Mouse (Mus musculus) forebrain, embryonic 16.5 days (tissue): Measurements from ENCODE around the gene Lrig2. TPM values are rescaled to one million over a fixed set of nuclear protein-coding genes. Genes with fewer than 3 reads are reported as not detected.

Experiments used
- ATAC-seq: fragments of 200-750 bp; cut with Nextera tagmentation; 2 replicates; pipeline ENCODE4 v1.8.0; 2017; ENCODE audit warnings: mild to moderate bottlenecking, moderate library complexity
- H3K27ac ChIP-seq: fragments of 300-500 bp; sonication (generic); 2 replicates; pipeline ENCODE4 v1.5.1; 2014; ENCODE audit warnings: low read length, control low read depth
- H3K27me3 ChIP-seq: fragments of 300-500 bp; sonication (generic); replicated peaks from 2 replicates; pipeline ENCODE4 v1.6.1; 2014; ENCODE audit warnings: low read length; ENCODE audit not compliant: control insufficient read depth, insufficient read depth
- H3K36me3 ChIP-seq: fragments of 300-500 bp; sonication (generic); 2 replicates; pipeline ENCODE4 v1.6.1; 2014; ENCODE audit not compliant: control insufficient read depth, insufficient read depth
- H3K4me1 ChIP-seq: fragments of 300-500 bp; sonication (generic); replicated peaks from 2 replicates; pipeline ENCODE4 v1.6.1; 2014; ENCODE audit warnings: low read length; ENCODE audit not compliant: control insufficient read depth, insufficient read depth
- H3K4me2 ChIP-seq: fragments of 300-500 bp; sonication (generic); 2 replicates; pipeline ENCODE4 v1.6.1; 2014; ENCODE audit warnings: mild to moderate bottlenecking, low read length, control low read depth
- H3K4me3 ChIP-seq: fragments of 300-500 bp; sonication (generic); replicated peaks from 2 replicates; pipeline ENCODE4 v1.5.1; 2014; ENCODE audit warnings: mild to moderate bottlenecking, low read length, control low read depth
- H3K9ac ChIP-seq: fragments of 300-500 bp; sonication (generic); replicated peaks from 2 replicates; pipeline ENCODE4 v1.6.1; 2014; ENCODE audit warnings: low read depth, low read length, control low read depth
- H3K9me3 ChIP-seq: fragments of 300-500 bp; sonication (generic); 2 replicates; pipeline ENCODE4 v1.6.1; 2016; ENCODE audit warnings: low read length; ENCODE audit not compliant: control insufficient read depth
- WGBS: fragments of 180-500 bp; shearing (Covaris S2); extraction: QIAGEN DNeasy Blood & Tissue Kit; methylation state at CpG from one replicate; pipeline ENCODE4 v1.1.7; 2014; 5-methylcytosine and 5-hydroxymethylcytosine counted together
- polyA plus RNA-seq: library from polyadenylated mRNA; unstranded; fragments of >200 nt; fragmentation: Nextera tagmentation; extraction: Ambion mirVana; gene quantifications from 2 replicates; pipeline ENCODE4 v1.2.1, GENCODE M21; 2015

The Lrig2 gene
- polyA plus RNA-seq, 1 experiment from 2014 or later: 34.0 TPM

GRCm38 (mm10) chr3:104517161-104517560 lies 5.4 kb upstream of the Lrig2 start:
- H3K36me3 ChIP-seq: no peaks in the 10 kb centered on the region
- H3K9me3 ChIP-seq: no peaks in the 10 kb centered on the region
- no peak overlapping the region for H3K4me2 ChIP-seq
- H3K9ac ChIP-seq: no peak overlapping the region
- no peak overlapping the region for H3K4me3 ChIP-seq
- no peak for ATAC-seq
- no peaks in the 10 kb centered on the region for H3K27me3 ChIP-seq
- WGBS: 90% methylated on average over 5 of the region's 5 CpGs
- H3K4me1 ChIP-seq: peaks cover 3% of the 10 kb centered on the region; the same call in 1 of the 2 replicates
- H3K27ac ChIP-seq: no peak overlapping the region

- H3K4me3 ChIP-seq: no peak overlapping the region
- ATAC-seq: no peak
- no peaks in the 10 kb centered on the region for H3K9me3 ChIP-seq
- no peak overlapping the region for H3K9ac ChIP-seq
- H3K4me1 ChIP-seq: peaks cover 6% of the 10 kb centered on the region
- H3K27ac ChIP-seq: no peak overlapping the region
- no peak overlapping the region for H3K4me2 ChIP-seq
- no peaks in the 10 kb centered on the region for H3K27me3 ChIP-seq
- H3K36me3 ChIP-seq: no peaks in the 10 kb centered on the region
- 91% methylated on average over 2 of the region's 2 CpGs for WGBS
These were observed 2.8 kb upstream of the Lrig2 start for GRCm38 (mm10) chr3:104514510-104514909.

- no peak for ATAC-seq
- WGBS: 24% methylated on average over 5 of the region's 5 CpGs
- no peaks in the 10 kb centered on the region for H3K27me3 ChIP-seq
These were observed 668 bp upstream of the Lrig2 start for GRCm38 (mm10) chr3:104512424-104512748.

GRCm38 (mm10) chr3:104510771-104511429 lies 818 bp downstream of the Lrig2 start:
- H3K27ac ChIP-seq: peak overlapping the region; percentile 99
- H3K36me3 ChIP-seq: no peaks in the 10 kb centered on the region
- WGBS: under 1% methylated on average over 14 of the region's 14 CpGs
- peak overlapping the region; percentile 99 for H3K4me3 ChIP-seq
- H3K9ac ChIP-seq: peak overlapping the region; percentile 88
- H3K27me3 ChIP-seq: no peaks in the 10 kb centered on the region
- H3K4me2 ChIP-seq: peak overlapping the region; percentile 73
- H3K4me1 ChIP-seq: peaks cover 19% of the 10 kb centered on the region
- peak; percentile 15 for ATAC-seq
- no peaks in the 10 kb centered on the region for H3K9me3 ChIP-seq

More at GRCm38 (mm10) chr3:104512424-104512748, 668 bp upstream of the Lrig2 start:
- H3K4me1 ChIP-seq: peaks cover 19% of the 10 kb centered on the region
- peak overlapping the region; percentile 92 for H3K27ac ChIP-seq
- H3K36me3 ChIP-seq: no peaks in the 10 kb centered on the region
- H3K4me2 ChIP-seq: peak overlapping the region; percentile 85
- peak overlapping the region; percentile 99 for H3K4me3 ChIP-seq
- peak overlapping the region; percentile 74 for H3K9ac ChIP-seq
- H3K9me3 ChIP-seq: no peaks in the 10 kb centered on the region

- H3K9me3 ChIP-seq: no peaks in the 10 kb centered on the region
- WGBS: 89% methylated on average over 2 of the region's 2 CpGs
- H3K4me2 ChIP-seq: no peak overlapping the region
- no peaks in the 10 kb centered on the region for H3K36me3 ChIP-seq
- H3K4me1 ChIP-seq: no peaks in the 10 kb centered on the region
- no peak overlapping the region for H3K9ac ChIP-seq
- no peak overlapping the region for H3K27ac ChIP-seq
- no peaks in the 10 kb centered on the region for H3K27me3 ChIP-seq
- no peak overlapping the region for H3K4me3 ChIP-seq
- ATAC-seq: no peak
These were observed 10.1 kb downstream of the Lrig2 start for GRCm38 (mm10) chr3:104501648-104502047.

- Histone ChIP-seq H3K36me3 (peaks cover 3% of the 10 kb centered on the region; the same call in 1 of the 2 replicates), H3K27ac (no peak overlapping the region), H3K27me3 (no peaks in the 10 kb centered on the region), H3K9ac (no peak overlapping the region), H3K4me1 (no peaks in the 10 kb centered on the region), H3K4me2 (no peak overlapping the region), H3K9me3 (no peaks in the 10 kb centered on the region), H3K4me3 (no peak overlapping the region)
- no peak for ATAC-seq
- WGBS: 80% methylated on average over 2 of the region's 2 CpGs
These were observed 10.8 kb downstream of the Lrig2 start for GRCm38 (mm10) chr3:104500881-104501280.

- H3K4me3 ChIP-seq: no peak overlapping the region
These were observed 15.5 kb downstream of the Lrig2 start for GRCm38 (mm10) chr3:104496176-104496575.

GRCm38 (mm10) chr3:104480946-104481719 lies 30.6 kb downstream of the Lrig2 start:
- Histone ChIP-seq H3K9me3 (no peaks in the 10 kb centered on the region), H3K4me3 (no peak overlapping the region), H3K27me3 (no peaks in the 10 kb centered on the region), H3K36me3 (peaks cover 12% of the 10 kb centered on the region), H3K27ac (no peak overlapping the region), H3K4me1 (no peaks in the 10 kb centered on the region), H3K4me2 (no peak overlapping the region), H3K9ac (no peak overlapping the region)
- WGBS: 64% methylated on average over 1 of the region's 1 CpGs
- ATAC-seq: peak; percentile 28; the same call in 1 of the 2 replicates

More at GRCm38 (mm10) chr3:104496176-104496575, 15.5 kb downstream of the Lrig2 start:
- Histone ChIP-seq H3K36me3 (peaks cover 20% of the 10 kb centered on the region), H3K27ac (no peak overlapping the region), H3K27me3 (no peaks in the 10 kb centered on the region), H3K9ac (no peak overlapping the region), H3K4me1 (no peaks in the 10 kb centered on the region), H3K4me2 (no peak overlapping the region), H3K9me3 (no peaks in the 10 kb centered on the region)
- no peak for ATAC-seq
- WGBS: 93% methylated on average over 4 of the region's 4 CpGs

- Histone ChIP-seq H3K27ac (no peak overlapping the region), H3K4me2 (no peak overlapping the region), H3K4me3 (no peak overlapping the region), H3K9me3 (no peaks in the 10 kb centered on the region), H3K4me1 (no peaks in the 10 kb centered on the region), H3K36me3 (peaks cover 17% of the 10 kb centered on the region), H3K27me3 (no peaks in the 10 kb centered on the region), H3K9ac (no peak overlapping the region)
- ATAC-seq: no peak
- WGBS: 98% methylated on average over 1 of the region's 1 CpGs
These were observed 33.7 kb downstream of the Lrig2 start for GRCm38 (mm10) chr3:104478056-104478455.
